In the genomic region with DNA sequence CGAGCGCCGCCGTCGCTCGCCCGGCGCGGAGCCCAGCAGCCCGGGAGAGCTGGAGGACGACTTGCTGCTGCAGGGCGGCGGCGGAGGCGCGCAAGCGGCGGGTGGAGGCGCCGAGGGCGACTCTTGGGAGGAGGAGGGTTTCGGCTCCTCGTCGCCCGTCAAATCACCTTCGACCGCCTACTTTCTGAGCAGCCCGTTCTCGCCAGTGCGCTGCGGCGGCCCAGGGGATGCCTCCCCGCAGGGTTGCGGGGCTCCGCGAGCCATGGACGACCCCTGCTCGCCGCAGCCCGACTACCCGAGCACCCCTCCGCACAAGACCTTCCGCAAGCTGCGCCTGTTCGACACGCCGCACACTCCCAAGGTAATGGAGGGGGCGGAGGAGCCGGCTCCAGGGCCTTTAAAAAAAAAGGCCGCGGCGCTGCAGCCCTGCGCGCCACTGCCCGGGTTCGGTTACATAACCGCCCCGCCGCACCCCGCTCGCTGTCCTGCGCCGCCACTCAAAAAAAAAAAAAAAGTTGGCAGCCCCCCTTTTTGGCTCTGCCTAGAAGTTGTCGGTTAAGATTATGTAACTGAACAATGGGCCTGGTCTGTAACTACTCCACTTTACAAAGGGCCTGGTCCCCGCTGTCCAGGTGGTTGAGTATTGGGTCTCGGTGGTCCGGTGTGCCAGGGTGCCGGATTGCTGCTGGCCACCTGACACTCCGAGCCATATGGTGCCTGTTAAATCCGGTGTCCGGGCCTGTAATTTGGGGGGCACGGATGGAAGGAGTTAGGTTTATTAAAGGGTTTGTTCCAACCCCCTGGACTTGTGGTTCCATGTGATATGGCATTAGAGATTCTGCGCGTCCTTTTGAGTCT, we compare ENCODE assay signal across 7 mouse cellular contexts. TPM values are rescaled to one million over a fixed set of nuclear protein-coding genes. Genes with fewer than 3 reads are reported as not detected.
A peak's percentile ranks its signal among the peaks of the same experiment; 100 is the strongest.
DNase-seq lines count a peak whose midpoint lies in the region; ATAC-seq and TF ChIP-seq lines count a peak whose summit lies in the region.

No protein-coding gene starts in this region.

- TF ChIP-seq CTCF in gastrocnemius, adult 2 months (IDR thresholded peaks at IDR 0.05): no peak

- peak overlapping the region; percentile 92 for H3K27ac ChIP-seq in gastrocnemius, adult 2 months
- peak overlapping the region; percentile 79 for H3K27ac ChIP-seq in hindbrain, embryonic 16.5 days (ENCODE audit: low read depth, low read length)

- DNase-seq in adipocyte (ENCODE audit: low spot score): peak; percentile 77
- DNase-seq in cerebellum, postnatal 36 days: peak; percentile 69 to 75
- peak; percentile 86 for DNase-seq in gastrocnemius, adult 2 months
- DNase-seq in left cerebral cortex, adult 8-10 months (ENCODE audit: low spot score in 2 of 2): peak; percentile 35 to 36
- DNase-seq in spleen, adult 12 weeks (ENCODE audit: low spot score): peak; percentile 50

- intact Hi-C loops in gastrocnemius, adult 2 months (cut with DNase I): loop anchor here (5.0 kb wide), 2 partner anchors 40 to 60 kb away; a partner anchor contains a TSS

- peaks cover 2% of the 10 kb centered on the region for H3K4me1 ChIP-seq in hindbrain, embryonic 16.5 days (ENCODE audit: control insufficient read depth, insufficient read depth, low read depth, low read length)

- H3K36me3 ChIP-seq in hindbrain, embryonic 16.5 days (ENCODE audit: control insufficient read depth, insufficient read depth, low read length): no peaks in the 10 kb centered on the region

- ATAC-seq in hindbrain, embryonic 16.5 days: peak; percentile 14; the same call in 1 of the 2 replicates
- ATAC-seq in megakaryocyte, adult 5-6 weeks (ENCODE audit: poor library complexity, severe bottlenecking): peak; percentile 14

- H3K4me2 ChIP-seq in hindbrain, embryonic 16.5 days (ENCODE audit: low read length): peak overlapping the region; percentile 88

- H3K4me3 ChIP-seq in gastrocnemius, adult 2 months: peak overlapping the region; percentile 98
- H3K4me3 ChIP-seq in hindbrain, embryonic 16.5 days (ENCODE audit: low read length): peak overlapping the region; percentile 85

- H3K27me3 ChIP-seq in hindbrain, embryonic 16.5 days (replicated peaks; ENCODE audit: control insufficient read depth, insufficient read depth, low read length): no peaks in the 10 kb centered on the region

- H3K9me3 ChIP-seq in hindbrain, embryonic 16.5 days (ENCODE audit: control insufficient read depth, low read length): no peaks in the 10 kb centered on the region

- WGBS in hindbrain, embryonic 16.5 days: under 1% methylated on average over 74 of the region's 74 CpGs

- peak overlapping the region; percentile 79 for H3K9ac ChIP-seq in hindbrain, embryonic 16.5 days (ENCODE audit: low read depth, low read length)

RNA-seq across cellular contexts. Expression of a gene that starts 0.9 kb away (rescaled TPM):
- total RNA-seq in gastrocnemius, adult 2 months (2021): 1 to 10 TPM in 1 of 2 experiments, under 1 TPM in 1; 0.97 to 3.6 TPM
- polyA plus RNA-seq in hindbrain, embryonic 16.5 days (2015; fragmentation: Nextera tagmentation; extraction: Ambion mirVana): 5.1 and 6.5 TPM in 2 replicates
- total RNA-seq in left cerebral cortex, adult 8-10 months (2022): 10 to 100 TPM; 21.0 to 24.7 (median 22.3) TPM
- 34.9 and 35.7 TPM in 2 replicates for total RNA-seq in megakaryocyte, adult 5-6 weeks (2015)
- total RNA-seq in megakaryocyte, adult 5-6 weeks (2017): 17.7 and 21.5 TPM in 2 replicates

Comparison
In these comparisons a context has a peak if more than half of its experiments do, and no peak if none do; other contexts are left out.
1. Peak in every context shown above with its lines: DNase-seq, ATAC-seq, H3K4me3 ChIP-seq and H3K27ac ChIP-seq.
2. DNase-seq: peak in every context shown above with its lines; median percentile 86 in gastrocnemius, adult 2 months; 77 in adipocyte; 72 in cerebellum, postnatal 36 days; 50 in spleen, adult 12 weeks; 36 in left cerebral cortex, adult 8-10 months.
3. RNA of a gene that starts 0.9 kb away (total RNA-seq): 17.7 to 35.7 TPM in megakaryocyte, adult 5-6 weeks and 21.0 to 24.7 TPM in left cerebral cortex, adult 8-10 months; 0.97 to 3.6 TPM in gastrocnemius, adult 2 months; every median in the first group is over 4 times any median in the second.